2 mouse cellular contexts compared by ENCODE assay signal in genomic region chr16:37700071-37700470, GRCm38 (mm10). TPM values are rescaled to one million over a fixed set of nuclear protein-coding genes. Genes with fewer than 3 reads are reported as not detected.
DNase-seq lines count a peak whose midpoint lies in the region.
"Not testable (repeated sequence)": the region's sequence is repeated elsewhere in the genome, so short reads cannot be mapped to it uniquely, and the experiment has no call there.

No protein-coding gene starts in this region.

- not testable (repeated sequence) for H3K27me3 ChIP-seq in heart, embryonic 10.5 days (ENCODE audit: insufficient read depth, poor library complexity, severe bottlenecking)

- H3K9me3 ChIP-seq in heart, embryonic 10.5 days = not testable (repeated sequence)

- H3K27ac ChIP-seq in heart, embryonic 10.5 days = not testable (repeated sequence)

- H3K4me1 ChIP-seq in heart, embryonic 10.5 days = not testable (repeated sequence)

- not testable (repeated sequence) for H3K36me3 ChIP-seq in heart, embryonic 10.5 days

- DNase-seq in heart, adult 11 months = peak; percentile 59
- DNase-seq in heart, embryonic 10.5 days (ENCODE audit: low spot score) = peak; percentile 64

- H3K4me3 ChIP-seq in heart, embryonic 10.5 days = not testable (repeated sequence)

RNA-seq across cellular contexts. Expression of gene Ndufb4, which starts 45.8 kb away (rescaled TPM):
- polyA plus RNA-seq in heart, embryonic 10.5 days (2016; fragmentation: Nextera tagmentation; extraction: Ambion mirVana) = 61.3 and 67.0 TPM in 2 replicates
